Mouse (Mus musculus) neural tube, embryonic 10.5 days (tissue): ENCODE results near the gene Rin2.

Source experiments
- DNase-seq: peaks from one replicate; pipeline ENCODE4 v3.0.0-alpha.2; 2017; ENCODE audit warnings: low spot score; ENCODE audit errors: extremely low spot score

Rin2 gene

GRCm38 (mm10) chr2:145787486-145787885 is 112.5 kb downstream of the Rin2 start:
- DNase-seq: no peak

GRCm38 (mm10) chr2:145788562-145789346 is 113.7 kb downstream of the Rin2 start:
- DNase-seq: no peak

GRCm38 (mm10) chr2:145793702-145794101 is 118.7 kb downstream of the Rin2 start:
- no peak for DNase-seq

- peak; percentile 46 for DNase-seq
Observed at GRCm38 (mm10) chr2:145794318-145794954, 119.4 kb downstream of the Rin2 start.

- DNase-seq: no peak
Observed at GRCm38 (mm10) chr2:145797851-145798250, 122.8 kb downstream of the Rin2 start.

- DNase-seq: no peak
Observed at GRCm38 (mm10) chr2:145798954-145799353, 123.9 kb downstream of the Rin2 start.

- no peak for DNase-seq
Observed at GRCm38 (mm10) chr2:145801322-145802052, 126.5 kb downstream of the Rin2 start.

GRCm38 (mm10) chr2:145802626-145803025 is 127.6 kb downstream of the Rin2 start:
- no peak for DNase-seq

- no peak for DNase-seq
Observed at GRCm38 (mm10) chr2:145803822-145804342, 128.9 kb downstream of the Rin2 start.

- DNase-seq: no peak
Observed at GRCm38 (mm10) chr2:145804524-145804923, 129.5 kb downstream of the Rin2 start.

GRCm38 (mm10) chr2:145807276-145807675 is 132.3 kb downstream of the Rin2 start:
- no peak for DNase-seq

GRCm38 (mm10) chr2:145808251-145808650 is 133.2 kb downstream of the Rin2 start:
- DNase-seq: no peak

- DNase-seq: no peak
Observed at GRCm38 (mm10) chr2:145808667-145809066, 133.7 kb downstream of the Rin2 start.

- peak; percentile 26 for DNase-seq
Observed at GRCm38 (mm10) chr2:145810676-145811075, 135.7 kb downstream of the Rin2 start.

GRCm38 (mm10) chr2:145812818-145813217 is 137.8 kb downstream of the Rin2 start:
- no peak for DNase-seq

- DNase-seq: no peak
Observed at GRCm38 (mm10) chr2:145817195-145817594, 142.2 kb downstream of the Rin2 start.

GRCm38 (mm10) chr2:145822013-145822782 is 147.2 kb downstream of the Rin2 start:
- DNase-seq: no peak

- no peak for DNase-seq
Observed at GRCm38 (mm10) chr2:145822783-145823729, 148.0 kb downstream of the Rin2 start.

GRCm38 (mm10) chr2:145824749-145825148 is 149.7 kb downstream of the Rin2 start:
- DNase-seq: no peak

GRCm38 (mm10) chr2:145825221-145825620 is 150.2 kb downstream of the Rin2 start:
- DNase-seq: no peak
